Mouse (Mus musculus): ENCODE measurements around the gene 1700020L24Rik. TPM values are rescaled to one million over a fixed set of nuclear protein-coding genes. Genes with fewer than 3 reads are reported as not detected.

1700020L24Rik gene
- polyA plus RNA-seq, 1 experiment = 0.61 TPM

DNA sequence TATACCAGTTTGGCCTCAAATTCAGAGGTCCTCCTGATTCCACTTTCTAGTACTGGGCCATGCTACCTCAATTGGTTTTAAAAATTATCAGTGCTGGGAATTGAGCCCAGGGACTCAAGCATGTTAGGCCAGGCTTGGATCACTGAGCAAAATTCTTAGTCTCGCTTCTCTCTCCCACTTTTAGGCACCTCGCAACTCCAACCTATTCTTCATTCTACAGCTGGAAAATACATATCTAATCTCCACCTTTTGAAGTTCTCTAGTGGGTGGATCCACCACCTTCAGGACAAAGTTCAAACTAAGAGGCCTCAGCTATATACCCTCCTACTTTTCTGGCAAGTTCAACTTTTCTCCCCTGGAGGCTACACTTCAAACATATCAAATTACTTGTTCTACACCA lies 34.3 kb downstream of the 1700020L24Rik start:
- DNase-seq (ENCODE audit: low spot score) = no peak

GRCm38 (mm10) chr11:83472324-83473234 lies 35.1 kb downstream of the 1700020L24Rik start, which contains the start of gene Taf15:
Gene Taf15, plus strand, starts transcription at chr11:83473086.
- DNase-seq (ENCODE audit: low spot score) = peak; percentile 98

DNA sequence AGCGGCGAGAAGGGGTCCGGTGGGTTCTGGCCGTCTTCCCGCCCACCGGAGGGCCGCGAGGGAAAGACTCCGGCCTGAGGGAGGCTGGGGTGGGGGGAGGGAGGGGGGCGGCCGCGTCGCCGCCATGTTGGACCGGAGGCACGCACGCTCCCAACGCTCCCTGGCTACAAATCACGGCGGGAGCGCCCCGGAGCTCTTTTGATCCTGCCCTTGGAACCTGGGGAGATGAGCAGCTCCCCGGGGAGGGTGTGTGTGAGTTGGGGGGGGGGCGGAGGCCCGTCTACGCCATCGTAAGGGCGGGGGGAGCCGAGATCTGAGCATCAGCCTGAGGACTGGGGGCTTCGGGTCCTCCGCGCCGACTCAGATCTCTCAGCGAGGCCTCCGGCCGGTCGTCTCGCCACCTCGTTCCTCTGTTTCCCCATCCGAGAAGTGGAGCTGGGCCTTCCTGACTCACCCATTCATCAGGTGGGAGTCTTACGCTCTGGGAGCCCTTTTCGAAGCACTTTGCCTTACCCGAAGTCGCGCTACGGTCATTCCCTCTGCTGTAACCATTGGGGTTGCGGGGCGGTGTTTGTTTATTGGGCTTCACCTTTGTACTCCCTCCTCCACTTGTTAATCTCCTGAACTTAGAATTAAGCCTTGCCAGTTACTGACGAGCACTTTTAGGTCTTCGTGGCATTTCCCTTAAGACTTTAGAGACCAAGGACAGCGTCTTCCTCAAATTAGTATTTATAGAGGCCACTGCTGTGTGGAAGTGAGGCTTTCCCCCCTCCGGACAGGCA lies 35.9 kb downstream of the 1700020L24Rik start:
- no peak for DNase-seq (ENCODE audit: low spot score)

Other genes with a start within 250 kb of the 1700020L24Rik start
- gene Slfn3, start 246.3 kb upstream of the 1700020L24Rik start, polyA plus RNA-seq (2012; rRNA removed) = 1.5 and 2.0 TPM in 2 replicates
- gene Slfn14, start 151.0 kb upstream of the 1700020L24Rik start, polyA plus RNA-seq (2012; rRNA removed) = 0.01 TPM in 1 of 2 replicates, not detected in the other
- 37.1 and 46.7 TPM in 2 replicates for gene Ap2b1, start 138.7 kb upstream of the 1700020L24Rik start, polyA plus RNA-seq (2012; rRNA removed)
- gene Pex12, start 135.1 kb upstream of the 1700020L24Rik start, polyA plus RNA-seq (2012; rRNA removed) = 10.6 and 11.0 TPM in 2 replicates
- gene Rasl10b, start 28.5 kb upstream of the 1700020L24Rik start, polyA plus RNA-seq (2012; rRNA removed) = 0.25 and 0.59 TPM in 2 replicates
- 0.14 and 0.19 TPM in 2 replicates for gene Gas2l2, start 8.2 kb upstream of the 1700020L24Rik start, polyA plus RNA-seq (2012; rRNA removed)
- gene Mmp28, start 25.4 kb downstream of the 1700020L24Rik start, polyA plus RNA-seq (2012; rRNA removed) = 12.7 and 16.8 TPM in 2 replicates
- gene Taf15, start 35.4 kb downstream of the 1700020L24Rik start, polyA plus RNA-seq (2012; rRNA removed) = 39.1 and 55.5 TPM in 2 replicates
- gene Heatr9, start 84.5 kb downstream of the 1700020L24Rik start, polyA plus RNA-seq (2012; rRNA removed) = 0.03 and 0.11 TPM in 2 replicates
- 14.9 and 15.6 TPM in 2 replicates for gene Ccl5, start 92.8 kb downstream of the 1700020L24Rik start, polyA plus RNA-seq (2012; rRNA removed)
- gene Ccl9, start 141.0 kb downstream of the 1700020L24Rik start, polyA plus RNA-seq (2012; rRNA removed) = 19.4 and 19.7 TPM in 2 replicates
- gene Ccl6, start 155.4 kb downstream of the 1700020L24Rik start, polyA plus RNA-seq (2012; rRNA removed) = 40.2 and 42.6 TPM in 2 replicates
- not detected in 2 replicates for gene Rpl9-ps1, start 207.9 kb downstream of the 1700020L24Rik start, polyA plus RNA-seq (2012; rRNA removed)
- 0.67 and 0.94 TPM in 2 replicates for gene Ccl3, start 211.7 kb downstream of the 1700020L24Rik start, polyA plus RNA-seq (2012; rRNA removed)
- 1.2 TPM in 2 replicates for gene Ccl4, start 224.9 kb downstream of the 1700020L24Rik start, polyA plus RNA-seq (2012; rRNA removed)